Mouse (Mus musculus) cortical plate, adult 2 months (tissue): ENCODE measurements around the gene Gpr152.

Experiments
- CTCF ChIP-seq: fragments of 200-500 bp; IDR thresholded peaks from 2 replicates; pipeline ENCODE4 v1.5.1; 2011; ENCODE audit warnings: mild to moderate bottlenecking, control low read depth, low read length; ENCODE audit not compliant: insufficient read depth; ENCODE audit errors: extremely low read depth
- POLR2A ChIP-seq: fragments of 200-500 bp; IDR thresholded peaks from 2 replicates; pipeline ENCODE4 v1.6.1; 2011; ENCODE audit warnings: mild to moderate bottlenecking, low read length, control low read depth; ENCODE audit not compliant: insufficient read depth; ENCODE audit errors: extremely low read depth

DNA sequence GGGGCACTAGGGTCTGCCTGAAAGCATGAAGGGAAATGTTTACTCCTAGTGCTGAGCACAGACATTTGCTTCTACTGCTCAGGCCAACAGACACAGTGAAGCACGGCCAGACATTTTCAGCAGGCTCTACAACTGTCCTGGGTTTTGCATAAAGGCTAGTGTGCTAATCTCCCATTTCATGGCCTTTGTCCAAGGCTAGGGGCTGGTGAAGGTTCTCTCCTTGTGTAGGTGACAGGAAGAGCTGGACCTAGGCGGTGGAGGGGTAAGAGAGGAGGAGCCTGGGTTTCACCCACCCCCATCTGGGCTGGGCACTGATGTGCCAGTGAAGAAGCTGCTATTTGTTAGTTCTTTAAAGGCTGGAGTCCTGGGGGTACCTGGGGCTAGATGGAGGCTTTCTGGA is 25.1 kb downstream of the Gpr152 start:
- TF ChIP-seq CTCF (no peak), POLR2A (no peak)
